Mouse (Mus musculus): ENCODE data around the gene Nsd2.

- TF ChIP-seq ZC3H11A (IDR thresholded peaks at IDR 0.05; ENCODE audit: borderline replicate concordance, low read depth, low read length) (no peak), ZNF384 (IDR thresholded peaks at IDR 0.05; ENCODE audit: low read depth, low read length) (no peak), CHD2 (IDR thresholded peaks at IDR 0.05; ENCODE audit: low read depth, low read length) (no peak), HCFC1 (IDR thresholded peaks at IDR 0.05; ENCODE audit: borderline replicate concordance, insufficient read depth, low read length) (no peak), MAFK (IDR thresholded peaks at IDR 0.05; ENCODE audit: insufficient read depth, low read depth, low read length) (no peak)
Measured at GRCm38 (mm10) chr5:33938448-33938847, 117.9 kb downstream of the Nsd2 start.

Measured in ES-E14 (cell line).